32 mouse cellular contexts compared by ENCODE assay signal in the genomic region with DNA sequence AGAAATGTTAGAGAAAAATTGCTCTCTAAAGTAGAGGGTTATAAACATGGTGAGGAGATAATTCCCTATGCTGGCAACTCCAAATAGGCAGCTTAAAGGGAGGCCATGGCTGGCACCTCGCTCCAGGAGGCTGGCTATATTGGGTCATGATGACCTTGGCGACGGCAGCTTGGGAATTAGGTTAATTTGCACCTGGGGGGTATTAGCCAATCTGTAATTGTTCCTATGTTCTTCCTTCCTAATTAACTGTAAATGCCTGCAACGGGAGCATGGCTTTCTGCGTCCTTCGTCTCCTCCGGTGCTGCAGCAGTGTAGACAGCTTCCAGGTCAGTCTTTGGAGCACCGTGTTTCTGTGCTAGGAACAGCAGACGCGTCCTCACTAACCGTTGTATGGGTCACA. TPM values are rescaled to one million over a fixed set of nuclear protein-coding genes. Genes with fewer than 3 reads are reported as not detected.
A peak's percentile ranks its signal among the peaks of the same experiment; 100 is the strongest.
DNase-seq lines count a peak whose midpoint lies in the region; ATAC-seq lines count a peak whose summit lies in the region.
"Had no signal": no experiment of that assay in that cellular context is flagged by ENCODE, and none has a peak within 500 bp of the region (broad histone marks: within the 10 kb centered on the region; RNA-seq: fewer than 3 reads in every experiment).

No protein-coding gene starts in this region.

- peak; percentile 10 to 18 for DNase-seq in cerebellum, adult 18-20 months
- DNase-seq in cerebellum, adult 11 months = no peak
- DNase-seq in neural tube, embryonic 10.5 days (ENCODE audit: extremely low spot score, low spot score) = no peak
- DNase-seq in cerebellum, postnatal 36 days = peak; percentile 5 to 7
- DNase-seq in testis, postnatal 14 days (ENCODE audit: low spot score) = no peak
- DNase-seq in lung, postnatal 36 days = no peak
- DNase-seq: adrenal gland, postnatal 14 days; forebrain, postnatal 0 days; gastrocnemius, postnatal 10 days; heart, postnatal 14 days; kidney, adult 9 months; kidney, postnatal 14 days; layer of hippocampus, adult 9-11 months; liver; lung, adult 2 months; lung, postnatal 10 days; right cerebral cortex, postnatal 4 days; thymus, adult 2 months; thymus, postnatal 4 days had no signal

- H3K36me3 ChIP-seq in neural tube, embryonic 13.5 days = no peaks in the 10 kb centered on the region
- H3K36me3 ChIP-seq: forebrain, embryonic 12.5 days; midbrain, embryonic 10.5 days; midbrain, embryonic 15.5 days; neural tube, embryonic 12.5 days had no signal

- no peaks in the 10 kb centered on the region for H3K27me3 ChIP-seq in neural tube, embryonic 13.5 days
- H3K27me3 ChIP-seq: forebrain, embryonic 12.5 days; midbrain, embryonic 15.5 days; neural tube, embryonic 12.5 days; Patski had no signal

- WGBS in neural tube, embryonic 13.5 days = 59% methylated on average over 11 of the region's 11 CpGs

- H3K9ac ChIP-seq in neural tube, embryonic 13.5 days = no peak overlapping the region
- H3K9ac ChIP-seq: forebrain, embryonic 12.5 days; forebrain, postnatal 0 days; liver, embryonic 14.5 days; midbrain, embryonic 15.5 days; neural tube, embryonic 12.5 days had no signal

- no peaks in the 10 kb centered on the region for H3K9me3 ChIP-seq in neural tube, embryonic 13.5 days
- H3K9me3 ChIP-seq: forebrain, embryonic 12.5 days; midbrain, embryonic 10.5 days; midbrain, embryonic 15.5 days; neural tube, embryonic 12.5 days had no signal

- H3K4me2 ChIP-seq in neural tube, embryonic 13.5 days = no peak overlapping the region
- H3K4me2 ChIP-seq: forebrain, embryonic 12.5 days; midbrain, embryonic 15.5 days; neural tube, embryonic 12.5 days had no signal

- no peak for ATAC-seq in neural tube, embryonic 13.5 days (ENCODE audit: low read depth)
- ATAC-seq: forebrain, postnatal 0 days; hindbrain, postnatal 0 days; intestine, embryonic 16.5 days; midbrain, embryonic 15.5 days; Patski had no signal

- 0 out of 2 replicates have a peak overlapping the region, but pooled peaks have one; percentile 46 for H3K27ac ChIP-seq in neural tube, embryonic 13.5 days (replicated peaks)
- H3K27ac ChIP-seq: forebrain, embryonic 12.5 days; hindbrain, postnatal 0 days; liver, embryonic 14.5 days; midbrain, embryonic 10.5 days; midbrain, embryonic 15.5 days; neural tube, embryonic 12.5 days; stomach, postnatal 0 days had no signal

- no peak overlapping the region for H3K4me3 ChIP-seq in neural tube, embryonic 13.5 days
- H3K4me3 ChIP-seq: erythroblast, embryonic 14.5 days; forebrain, embryonic 12.5 days; midbrain, embryonic 10.5 days; midbrain, embryonic 15.5 days; neural tube, embryonic 12.5 days had no signal

- no peaks in the 10 kb centered on the region for H3K4me1 ChIP-seq in neural tube, embryonic 13.5 days (replicated peaks)
- H3K4me1 ChIP-seq: forebrain, embryonic 12.5 days; midbrain, embryonic 10.5 days; midbrain, embryonic 15.5 days; neural tube, embryonic 12.5 days had no signal

RNA-seq across cellular contexts. Expression of a gene that starts 36.1 kb away (rescaled TPM):
- 0.75 and 1.4 TPM in 2 replicates for polyA plus RNA-seq in neural tube, embryonic 13.5 days (2015; fragmentation: Nextera tagmentation; extraction: Ambion mirVana)
- polyA plus RNA-seq: erythroblast, embryonic 14.5 days; heart, embryonic 14.5 days; liver, embryonic 14.5 days; lung, adult 2 months; spleen, adult 2 months had no signal

Comparison
In these comparisons a context has a peak if more than half of its experiments do, and no peak if none do; other contexts are left out.
1. DNase-seq: peak in cerebellum, adult 18-20 months (2 of 2) and cerebellum, postnatal 36 days (2 of 2); none in cerebellum, adult 11 months (single experiment), neural tube, embryonic 10.5 days (single experiment), testis, postnatal 14 days (single experiment) and lung, postnatal 36 days (single experiment).